Mouse (Mus musculus): ENCODE results near the gene Olfr126.

GRCm38 (mm10) chr17:37863901-37864300 lies 16.6 kb downstream of the Olfr126 start:
- TF ChIP-seq CTCF (IDR thresholded peaks at IDR 0.05; ENCODE audit: borderline replicate concordance, insufficient read depth, low read depth, low read length) (no peak), POLR2A (IDR thresholded peaks at IDR 0.05; ENCODE audit: borderline replicate concordance, insufficient read depth, low read length) (no peak)

Data from cerebellum, adult 2 months (tissue).